Mouse (Mus musculus): ENCODE results near the gene Eif5a.

Gene Eif5a

DNA sequence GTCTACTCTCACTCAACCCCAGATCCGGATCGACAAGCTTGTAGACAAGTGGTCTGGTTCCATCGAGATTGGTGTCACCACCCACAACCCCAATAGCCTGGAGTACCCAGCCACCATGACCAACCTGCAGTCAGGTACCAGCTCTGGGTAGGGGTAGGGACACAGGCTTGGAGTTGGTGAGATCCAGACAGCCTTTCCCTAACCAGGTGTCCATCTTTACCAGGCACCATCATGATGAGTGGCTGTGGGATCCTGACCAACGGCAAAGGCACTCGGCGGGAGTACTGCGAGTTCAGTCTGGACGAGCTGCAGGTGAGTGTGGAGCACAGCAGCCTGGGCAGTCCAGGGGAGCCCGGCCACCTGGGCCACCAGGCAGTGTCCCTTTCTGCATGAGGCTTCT, 17.4 kb downstream of the Eif5a start:
- DNase-seq (ENCODE audit: low spot score in 2 of 2) = no peak

DNA sequence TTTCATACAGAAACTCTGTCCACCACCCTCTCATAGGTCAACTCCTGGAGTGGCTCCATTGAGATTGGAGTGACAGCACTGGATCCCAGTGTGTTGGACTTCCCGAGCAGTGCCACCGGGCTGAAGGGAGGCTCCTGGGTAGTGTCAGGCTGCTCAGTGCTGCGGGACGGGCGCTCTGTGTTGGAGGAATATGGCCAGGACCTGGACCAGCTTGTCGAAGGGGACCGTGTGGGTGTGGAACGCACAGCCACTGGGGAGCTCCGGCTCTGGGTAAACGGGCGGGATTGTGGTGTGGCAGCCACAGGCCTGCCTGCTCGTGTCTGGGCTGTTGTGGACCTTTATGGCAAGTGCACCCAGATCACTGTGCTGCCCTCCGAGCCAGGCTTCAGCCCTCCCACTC, 18.8 kb downstream of the Eif5a start:
- DNase-seq (ENCODE audit: low spot score in 2 of 2) = no peak

DNA sequence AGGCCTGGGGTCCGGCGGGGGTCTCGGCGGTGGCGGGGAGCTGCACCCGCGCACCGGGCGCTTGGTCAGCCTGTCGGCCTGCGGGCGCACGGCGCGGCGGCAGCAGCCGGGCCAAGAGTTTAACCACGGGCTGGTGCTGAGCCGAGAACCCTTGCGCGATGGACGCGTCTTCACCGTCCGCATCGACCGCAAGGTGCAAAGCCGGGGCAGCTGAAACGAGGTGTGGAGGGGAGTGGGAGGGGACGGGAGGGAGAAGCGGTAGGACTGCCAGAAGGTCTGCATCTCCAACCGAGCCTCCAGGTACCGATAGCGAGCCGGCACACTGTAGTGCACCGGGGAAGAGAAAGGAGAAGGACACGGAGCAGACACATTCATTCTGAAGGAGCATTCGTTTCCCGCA, 19.8 kb downstream of the Eif5a start:
- DNase-seq (ENCODE audit: low spot score in 2 of 2) = no peak

DNA sequence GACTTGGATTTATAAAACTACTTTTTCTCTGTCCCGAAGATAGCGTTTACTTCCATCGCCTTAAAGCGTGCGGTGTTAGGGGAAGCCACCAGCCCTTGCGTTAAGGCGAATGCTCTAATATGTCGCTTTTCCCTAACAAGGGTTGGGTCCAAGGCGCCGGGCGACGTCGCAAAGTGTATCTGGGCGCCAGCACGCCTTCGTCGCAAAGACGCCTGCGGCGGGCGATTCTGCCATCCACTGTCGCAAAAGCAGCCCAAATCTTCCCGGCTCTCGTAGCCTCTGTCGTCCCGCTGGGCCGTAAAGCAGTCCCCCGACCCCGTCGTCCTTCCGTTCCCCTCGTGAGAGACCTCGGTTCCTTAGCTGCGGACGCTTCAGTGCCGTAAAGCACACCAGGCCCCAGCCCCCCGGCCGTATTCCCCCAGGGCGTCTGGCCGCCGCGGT, 20.3 kb downstream of the Eif5a start:
- peak; percentile 81 to 93 for DNase-seq (ENCODE audit: low spot score in 2 of 2)

DNA sequence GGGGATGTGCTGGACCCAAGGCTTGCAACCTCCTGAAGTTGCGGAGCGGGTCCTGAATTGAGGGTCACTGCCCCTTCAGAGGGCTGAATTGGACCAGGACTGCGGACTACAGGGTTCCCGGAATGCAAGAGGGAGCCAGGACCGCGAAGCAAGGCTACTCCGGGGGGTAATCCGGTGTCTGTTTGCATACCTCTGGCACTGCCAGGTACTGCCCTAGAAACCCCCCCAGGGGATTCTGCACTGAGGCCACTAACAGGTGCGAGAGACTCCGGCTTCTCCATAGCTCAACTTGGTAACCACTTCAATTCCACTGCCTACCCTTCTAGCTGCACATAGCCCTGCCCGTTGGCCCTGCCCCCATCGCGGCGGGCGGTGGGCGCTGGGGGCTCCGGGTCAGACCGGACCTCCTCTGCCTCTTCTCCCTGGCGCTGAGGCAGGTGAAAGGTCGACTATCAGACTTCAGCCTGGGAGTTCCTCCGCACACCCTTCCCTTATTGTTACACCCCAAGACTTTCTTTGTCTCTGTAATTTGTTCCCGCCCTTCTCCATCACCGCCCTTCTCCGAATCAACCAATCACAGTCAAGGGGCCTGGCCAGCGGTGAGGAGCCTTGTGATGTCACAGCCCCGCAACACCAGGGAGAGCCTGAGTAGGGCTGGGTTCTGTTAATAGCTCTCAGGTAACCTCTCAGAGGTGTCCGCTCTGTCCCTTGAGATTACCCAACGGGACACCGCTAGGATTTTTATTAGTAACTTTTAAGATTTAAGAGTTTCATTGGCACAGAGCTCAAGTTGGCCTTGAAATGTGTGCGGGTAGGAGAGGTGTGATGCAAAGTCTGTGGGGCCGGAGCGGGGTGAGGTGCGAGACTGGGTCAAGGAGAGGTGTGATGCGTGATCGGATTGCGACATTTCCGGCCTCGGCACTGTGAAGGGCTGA, 21.0 kb downstream of the Eif5a start, which contains the start of the genes 2810408A11Rik and Neurl4:
2810408A11Rik (minus strand) TSS at position 517 of the 935 bp plus-strand sequence.
Neurl4 (plus strand) TSS at position 602 of the 935 bp plus-strand sequence.
- peak; percentile 47 to 78 for DNase-seq (ENCODE audit: low spot score in 2 of 2)

DNA sequence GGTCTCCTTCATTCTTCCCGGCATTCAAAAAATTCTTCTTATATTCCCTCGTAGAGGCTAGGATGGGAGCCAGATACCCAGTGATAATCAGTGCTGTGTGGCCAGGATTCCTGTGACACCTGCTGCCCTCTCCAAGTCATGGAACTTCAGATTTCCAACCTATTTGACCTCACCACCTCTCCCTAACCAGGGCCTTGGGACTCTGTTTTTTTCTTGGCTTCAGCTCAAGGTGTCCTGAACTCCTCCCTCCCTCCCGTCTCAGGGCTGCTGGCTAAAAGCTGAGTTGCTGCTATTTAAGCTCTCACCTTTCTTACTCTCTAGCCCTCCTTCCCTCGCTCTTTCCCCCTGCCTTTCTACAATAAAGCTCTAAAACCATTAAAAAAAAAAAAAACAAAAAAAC, 21.9 kb downstream of the Eif5a start:
- DNase-seq (ENCODE audit: low spot score in 2 of 2) = no peak

DNA sequence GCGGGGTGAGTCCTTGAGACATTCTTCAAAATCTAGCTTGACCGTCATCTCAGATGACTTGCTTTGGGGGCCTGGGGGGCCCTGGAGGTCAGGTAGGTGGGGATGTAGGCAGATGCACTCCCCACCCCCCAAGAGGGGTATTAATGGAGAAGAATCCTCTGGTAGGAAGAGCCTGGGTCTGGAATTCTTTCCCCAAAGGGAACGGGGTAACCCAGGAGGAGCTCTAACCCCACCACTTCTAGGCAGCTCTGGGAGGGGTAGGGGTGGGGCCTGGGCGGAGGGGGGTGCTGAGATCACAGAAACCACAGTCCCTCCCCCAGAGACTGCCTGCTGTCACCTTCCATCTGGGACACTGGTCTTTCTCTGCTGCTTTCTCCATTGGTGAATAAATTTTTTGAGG, 26.5 kb downstream of the Eif5a start, which contains the start of gene Acap1:
Acap1 (minus strand) TSS at position 249 of the 400 bp plus-strand sequence.
- DNase-seq (ENCODE audit: low spot score in 2 of 2) = no peak

DNA sequence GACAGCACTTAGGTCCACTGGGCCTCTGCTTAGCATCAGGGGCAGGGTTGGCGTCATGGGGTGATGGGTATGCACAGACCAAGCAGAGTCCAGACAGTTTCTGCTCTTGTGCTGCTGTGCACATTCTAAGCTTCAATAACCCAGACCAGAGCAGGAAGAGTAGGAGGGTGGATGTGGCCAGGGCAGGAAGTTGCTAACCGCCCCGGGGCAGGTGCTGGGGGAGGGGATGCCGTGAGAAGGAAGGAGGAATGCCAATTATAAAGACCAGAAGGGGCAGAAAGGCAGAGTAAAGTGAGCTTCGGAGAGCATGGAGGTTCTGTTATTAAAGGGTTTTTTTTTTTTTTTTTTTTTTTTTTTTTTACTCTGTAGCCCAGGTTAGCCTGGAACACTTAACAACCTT, 27.1 kb downstream of the Eif5a start:
- DNase-seq (ENCODE audit: low spot score in 2 of 2) = no peak

DNA sequence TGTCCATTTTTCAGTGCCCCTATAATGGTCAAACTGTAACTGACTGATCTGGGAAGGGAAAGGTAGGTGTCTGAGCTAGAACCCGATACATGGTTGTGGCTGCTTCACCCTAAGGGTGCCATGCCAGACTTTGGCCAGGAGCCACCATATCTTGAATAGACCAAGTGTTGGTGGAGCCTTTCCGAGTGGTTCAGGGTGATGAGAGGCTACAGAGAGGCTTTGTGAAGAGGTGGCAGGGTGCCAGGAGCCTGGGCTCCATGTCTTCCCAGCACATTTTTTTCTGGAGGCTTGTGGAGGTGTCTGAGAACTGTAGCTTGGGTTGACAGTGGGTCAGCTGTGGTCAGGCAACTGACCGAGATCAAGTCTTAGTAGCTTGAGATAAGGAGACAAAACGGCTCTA, 30.3 kb downstream of the Eif5a start:
- no peak for DNase-seq (ENCODE audit: low spot score in 2 of 2)

DNA sequence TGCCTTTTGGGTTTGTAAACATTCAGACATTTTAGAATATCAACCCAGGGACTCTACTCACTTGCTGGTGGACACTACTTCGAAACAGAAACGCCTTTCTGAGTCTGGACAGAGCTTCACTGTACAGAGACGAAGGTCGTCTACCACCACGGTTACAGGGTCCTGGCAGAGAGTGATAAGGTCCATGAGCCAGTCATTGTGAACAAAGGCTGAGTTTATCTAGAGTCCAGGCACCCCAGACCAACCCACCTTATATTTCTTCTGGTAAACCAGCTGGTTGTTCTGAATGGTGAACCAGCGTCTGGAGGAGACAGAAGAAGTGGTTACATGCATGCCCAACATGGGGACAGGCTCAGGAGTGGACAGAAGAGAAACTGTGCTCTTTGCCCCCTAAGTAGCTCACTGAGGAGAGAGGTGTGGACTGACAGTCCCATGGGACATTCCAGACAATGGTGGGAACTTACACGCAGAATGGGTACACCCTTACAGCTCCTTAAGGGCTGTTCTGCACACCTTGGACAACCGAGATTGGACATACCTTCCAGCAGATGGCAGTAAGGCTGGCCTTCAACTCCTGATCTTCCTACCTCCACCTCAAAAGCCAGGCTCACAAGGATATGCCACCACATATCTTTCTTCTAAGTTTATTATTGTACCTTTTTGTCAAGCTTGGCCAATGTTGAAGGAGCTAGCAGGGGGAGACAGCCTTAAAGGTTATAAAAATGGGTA, 34.7 kb downstream of the Eif5a start:
- DNase-seq (ENCODE audit: low spot score in 2 of 2) = no peak

DNA sequence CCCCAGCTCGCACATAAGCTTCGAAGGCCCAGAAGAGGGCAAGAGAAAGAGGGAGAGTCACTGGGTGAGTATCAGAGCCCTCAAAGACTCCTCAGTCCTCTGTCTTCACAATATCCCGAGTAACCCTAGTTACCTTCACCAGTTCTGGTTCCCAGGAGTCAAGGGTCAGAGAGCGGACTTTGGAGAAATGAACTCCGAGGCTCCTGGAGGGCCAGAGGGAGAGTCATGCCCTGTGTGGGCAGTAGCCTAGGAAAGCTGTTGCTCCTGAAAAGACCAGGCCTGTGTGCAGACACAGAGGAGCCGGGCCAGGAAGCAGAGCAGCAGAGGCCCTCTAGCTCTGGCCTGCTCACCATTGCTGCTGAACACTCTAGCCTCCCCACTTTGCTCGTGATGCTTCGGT, 37.1 kb downstream of the Eif5a start:
- no peak for DNase-seq (ENCODE audit: low spot score in 2 of 2)

DNA sequence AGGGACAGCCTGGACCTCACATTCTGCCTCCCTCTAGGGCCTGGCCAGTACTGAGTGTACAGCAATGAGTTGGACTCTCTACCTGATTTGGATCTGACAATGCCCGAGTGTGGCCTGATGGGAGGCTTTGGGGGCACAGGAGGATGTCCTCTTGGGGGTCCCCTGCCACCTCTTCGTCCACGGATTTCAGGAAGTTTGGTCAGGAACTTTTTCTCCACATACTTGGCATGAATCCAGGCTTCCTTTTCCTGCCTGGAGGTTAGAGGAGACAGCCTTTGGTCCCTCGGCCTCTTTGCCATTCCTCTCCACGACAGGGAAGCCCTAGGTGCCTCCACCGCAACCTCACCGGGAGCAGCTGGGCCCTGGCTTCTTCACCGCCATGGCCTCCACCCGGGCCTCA, 37.5 kb downstream of the Eif5a start:
- DNase-seq (ENCODE audit: low spot score in 2 of 2) = no peak

DNA sequence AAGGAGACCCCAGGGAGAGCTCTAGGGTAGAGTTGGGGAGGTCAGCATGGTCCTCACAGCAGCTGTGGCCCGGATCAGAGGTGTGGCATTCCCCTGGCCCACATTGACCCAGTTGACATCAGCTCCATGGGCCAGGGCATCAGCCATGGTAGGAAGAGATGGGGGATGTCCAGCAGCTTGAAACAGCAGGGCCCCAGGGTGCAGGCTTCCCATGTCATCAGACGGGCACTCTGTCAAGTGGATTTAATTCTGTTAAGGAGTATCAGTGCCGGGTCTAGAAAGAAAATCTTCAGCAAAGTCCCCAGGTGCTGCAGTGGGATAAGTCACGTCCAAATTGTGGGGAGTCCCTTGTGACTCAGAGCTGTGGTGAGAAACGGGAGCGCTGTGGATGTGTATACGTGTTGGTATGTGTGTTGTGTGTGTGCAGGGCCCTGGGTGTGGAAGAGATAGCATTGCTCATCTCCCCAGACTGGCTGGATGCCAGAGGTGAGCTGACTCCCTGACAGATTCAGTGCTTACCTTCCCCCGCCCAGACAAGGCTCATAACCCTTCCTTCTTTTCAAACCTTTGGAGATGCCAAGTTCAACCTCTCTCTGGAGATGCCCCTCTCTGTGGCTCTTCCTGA, 38.1 kb downstream of the Eif5a start:
- DNase-seq (ENCODE audit: low spot score in 2 of 2) = no peak

DNA sequence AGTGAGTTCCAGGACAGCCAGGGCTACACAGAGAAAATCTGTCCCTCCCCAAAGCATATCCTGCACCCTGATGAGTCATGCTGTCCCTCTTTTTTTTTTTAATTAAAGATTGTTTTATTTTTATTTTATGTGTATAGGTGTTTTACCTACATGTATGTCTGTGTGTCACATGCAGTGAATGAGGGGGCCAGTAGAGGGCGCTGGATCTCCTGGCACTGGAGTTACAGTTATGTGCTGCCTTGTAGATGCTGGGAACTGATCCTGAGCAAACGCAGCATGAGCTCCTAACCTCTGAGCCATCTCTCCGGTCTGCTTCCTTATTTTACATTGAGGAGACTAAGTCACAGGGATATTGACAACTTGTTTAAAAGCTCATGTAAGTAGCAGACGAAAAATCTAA, 38.7 kb downstream of the Eif5a start:
- DNase-seq (ENCODE audit: low spot score in 2 of 2) = no peak

DNA sequence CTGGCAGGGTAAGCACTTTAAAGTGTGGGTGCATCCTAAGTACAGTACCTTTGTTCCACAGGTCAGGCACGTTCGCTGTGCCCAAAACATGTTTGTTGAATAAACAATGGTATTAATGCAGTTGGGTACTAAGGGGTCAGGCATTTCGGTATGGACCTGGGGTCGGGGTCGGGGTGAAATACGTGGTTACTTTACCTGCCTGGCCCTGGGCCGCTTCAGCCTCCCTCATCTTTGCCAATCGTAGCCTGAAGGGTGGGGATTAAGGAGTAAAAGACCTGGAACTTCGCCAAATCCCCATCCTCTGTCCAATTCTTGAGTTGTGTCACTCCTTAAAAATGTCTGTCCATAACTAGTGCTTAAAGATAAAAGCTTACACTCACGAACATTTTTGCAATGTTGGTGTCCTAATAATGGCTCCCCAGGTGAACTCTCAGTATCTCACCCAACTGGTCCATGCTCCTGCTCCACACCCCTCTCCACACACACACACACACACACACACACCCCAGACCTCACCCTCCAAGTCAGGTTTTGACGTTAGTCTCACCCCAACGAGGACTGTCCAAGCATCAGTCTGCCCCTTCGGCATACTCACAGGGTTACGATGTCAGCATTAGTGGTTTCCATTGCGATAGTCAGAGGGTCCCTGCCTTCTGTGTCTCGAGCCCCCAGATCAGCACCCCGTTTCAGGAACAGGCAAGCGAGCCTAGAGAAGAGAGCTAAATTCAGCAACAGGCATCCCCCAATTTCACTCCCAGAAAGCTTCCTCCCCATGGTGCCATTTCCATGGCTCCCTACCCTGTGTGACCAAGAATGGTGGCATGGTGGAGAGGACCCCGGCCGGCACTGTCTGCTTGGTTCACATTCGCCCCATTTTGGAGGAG, 39.7 kb downstream of the Eif5a start:
- DNase-seq (ENCODE audit: low spot score in 2 of 2) = no peak

DNA sequence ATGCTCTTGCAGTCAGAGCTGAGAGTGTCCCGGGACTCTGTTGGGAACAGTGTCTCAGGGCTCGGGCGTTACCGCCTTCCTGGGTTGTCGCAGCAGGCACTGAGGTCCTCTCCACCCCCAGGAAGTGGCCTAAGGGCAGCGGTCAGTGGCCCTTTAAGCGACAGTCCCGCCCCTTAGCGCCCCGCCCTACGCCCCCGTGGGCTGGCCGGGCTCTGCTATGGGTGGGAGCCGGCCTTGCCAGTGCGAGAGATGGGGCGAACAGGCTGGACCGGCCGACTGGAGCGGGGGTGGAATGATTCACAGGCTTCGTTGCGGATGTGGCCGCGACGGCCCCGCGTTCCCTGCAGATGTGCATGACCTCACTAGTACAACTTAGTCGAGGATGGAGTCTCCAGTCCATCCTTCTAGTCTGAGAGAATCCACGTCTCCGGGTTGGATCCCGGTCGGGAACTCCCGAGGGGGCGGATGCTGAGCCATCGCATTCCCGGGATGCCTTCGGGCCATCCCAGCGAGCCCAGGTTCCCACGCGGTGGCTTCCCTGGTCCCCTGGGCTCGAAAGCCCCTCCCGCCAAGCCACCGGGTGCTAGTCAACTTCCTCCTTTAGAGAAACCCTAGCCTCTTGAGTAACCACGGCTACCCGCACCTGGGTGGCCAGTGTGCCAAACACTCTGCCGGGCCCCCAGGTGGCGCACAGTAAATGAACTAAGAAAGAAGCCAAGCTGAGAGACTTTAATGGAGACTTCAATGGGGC, 40.7 kb downstream of the Eif5a start, which contains the start of gene Kctd11:
Kctd11 (minus strand) TSS at position 554 of the 751 bp plus-strand sequence.
- DNase-seq (ENCODE audit: low spot score in 2 of 2) = peak; percentile 49 to 63

DNA sequence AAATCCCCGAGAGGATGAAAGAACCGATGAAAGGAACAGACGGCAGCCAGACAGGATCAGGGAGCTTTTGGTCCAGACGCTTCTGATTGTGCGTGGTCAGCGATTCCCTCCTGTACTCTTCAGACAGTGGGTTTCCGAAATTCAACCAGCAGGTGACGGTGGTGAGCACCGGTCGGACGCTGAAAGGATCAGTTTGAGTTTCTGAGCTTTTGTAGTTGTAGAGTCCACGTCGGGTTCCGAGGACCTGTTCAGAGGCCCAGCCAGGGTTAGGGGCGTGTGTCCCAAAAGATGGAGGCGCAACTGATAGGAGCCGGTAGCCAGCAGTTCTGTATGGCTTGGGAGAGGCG, 41.3 kb downstream of the Eif5a start:
- peak in 1 of 2 experiments; percentile 62 for DNase-seq (ENCODE audit: low spot score in 2 of 2)

DNA sequence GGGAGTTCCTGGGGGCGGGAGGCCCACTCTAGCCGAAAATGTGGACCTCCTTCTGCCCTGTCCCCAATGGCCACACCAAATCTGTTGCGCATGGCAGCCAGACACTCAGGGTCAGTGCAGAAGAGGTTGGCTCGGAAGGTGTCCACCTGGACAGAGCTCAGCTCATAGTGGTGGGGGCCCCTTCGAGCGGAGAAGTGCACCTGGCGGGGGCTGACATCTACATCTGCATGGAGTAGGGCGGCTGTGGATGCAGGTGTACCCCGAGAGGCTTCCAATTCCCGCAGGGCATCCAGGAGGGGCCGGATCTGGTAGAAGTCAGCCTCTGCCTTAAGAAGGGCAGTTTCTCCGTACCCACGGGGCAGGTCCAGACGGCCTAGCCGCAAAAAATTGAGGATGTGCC, 42.0 kb downstream of the Eif5a start:
- DNase-seq (ENCODE audit: low spot score in 2 of 2) = no peak

DNA sequence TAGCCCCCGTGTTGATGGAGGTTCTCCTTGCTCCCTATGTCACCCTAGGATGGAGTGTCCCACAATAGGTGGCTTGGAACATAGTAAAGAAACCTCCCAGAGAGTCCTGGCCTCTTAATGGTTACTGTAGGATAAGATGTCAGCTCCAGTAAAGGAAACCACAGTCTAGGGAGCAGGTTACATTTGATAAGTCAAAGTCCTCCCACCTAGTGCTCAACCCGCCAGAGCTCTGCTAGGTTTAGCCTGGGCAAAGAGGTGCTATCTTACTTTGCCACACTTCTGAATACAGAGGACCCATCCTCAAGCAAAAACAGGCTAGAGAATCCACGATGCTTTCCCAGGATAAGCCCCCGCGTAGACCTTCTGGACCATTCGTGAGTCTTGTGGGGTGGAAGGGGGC, 42.8 kb downstream of the Eif5a start:
- no peak for DNase-seq (ENCODE audit: low spot score in 2 of 2)

DNA sequence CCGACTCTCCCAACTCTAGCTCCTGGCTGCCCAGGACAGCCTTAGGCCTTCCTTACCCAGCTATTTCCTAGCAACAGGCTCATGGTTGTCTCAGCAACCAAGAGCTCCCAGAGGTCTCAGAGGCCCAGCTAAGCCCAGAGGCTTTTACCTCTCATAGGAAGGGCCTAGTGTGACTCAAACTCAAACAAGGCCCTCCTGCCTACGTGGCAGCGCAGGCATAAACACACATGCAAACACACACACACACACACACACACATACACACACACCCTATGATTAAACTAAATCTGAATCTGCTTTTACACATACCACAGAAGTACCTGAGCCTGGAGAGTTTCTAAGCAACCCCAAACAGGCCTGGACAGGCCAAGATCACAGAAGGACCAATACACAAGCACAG, 43.4 kb downstream of the Eif5a start:
- no peak for DNase-seq (ENCODE audit: low spot score in 2 of 2)

Measured in cerebellum, postnatal 4 days (tissue).